Mouse (Mus musculus): ENCODE data around the gene Prr19. TPM values are rescaled to one million over a fixed set of nuclear protein-coding genes. Genes with fewer than 3 reads are reported as not detected.

Prr19 gene
- total RNA-seq, 2 experiments from 2014 or later = not detected

DNA sequence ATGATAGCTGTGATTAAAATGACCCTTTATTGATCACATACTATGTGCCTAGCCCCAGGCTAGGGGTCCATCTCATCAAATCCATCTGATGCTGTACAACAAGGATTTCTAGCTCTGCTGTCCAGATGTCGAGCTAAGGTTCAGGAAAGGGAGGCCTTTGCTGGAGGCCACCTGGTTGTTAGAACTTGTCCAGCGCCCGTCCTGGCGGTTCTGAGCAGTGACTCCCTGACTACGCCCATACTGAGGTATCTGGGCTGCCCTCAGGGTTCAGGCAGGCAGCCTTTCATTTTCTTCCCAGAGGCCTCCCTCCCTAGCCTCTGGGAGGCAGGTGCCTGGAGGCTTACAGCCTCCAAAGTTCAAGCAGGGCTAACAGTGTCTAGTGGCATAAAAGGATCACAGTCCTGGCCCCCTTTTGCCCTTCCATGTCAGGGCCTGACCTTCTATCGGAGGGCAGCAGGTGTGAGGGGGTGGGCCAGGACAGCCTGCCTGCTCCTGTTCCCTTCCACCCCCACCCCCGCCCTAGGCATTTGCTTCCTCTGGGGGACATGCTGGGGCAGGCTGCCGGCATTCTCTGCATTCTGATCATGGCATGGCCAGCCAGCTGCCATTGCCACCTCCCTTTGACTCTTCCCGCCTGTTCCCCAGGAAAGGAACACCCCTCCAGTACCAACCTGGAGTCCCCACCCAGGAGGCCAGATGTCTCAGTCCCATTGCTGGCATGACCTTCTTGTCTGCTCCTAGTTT lies 25.5 kb upstream of the Prr19 start:
- DNase-seq (ENCODE audit: low spot score in 2 of 2) = no peak

DNA sequence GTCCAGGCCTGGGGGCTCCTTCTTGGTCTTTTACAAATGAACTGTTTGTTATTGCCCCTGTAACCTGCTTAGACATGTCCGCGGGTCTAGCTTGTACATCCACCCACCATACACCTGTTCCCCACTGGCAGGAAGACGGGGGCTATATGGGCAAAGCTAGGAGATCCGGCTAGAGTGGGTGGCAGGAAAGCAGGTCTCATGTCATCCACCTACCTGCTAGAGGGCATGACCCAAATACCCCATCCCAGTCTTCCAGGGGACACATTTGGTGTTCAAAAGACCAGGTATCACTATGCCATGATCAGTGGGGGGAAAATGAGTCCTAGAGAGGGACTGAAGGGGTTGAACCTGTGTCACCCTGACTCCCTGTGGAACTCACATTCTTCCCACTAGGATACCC lies 23.8 kb upstream of the Prr19 start:
- DNase-seq (ENCODE audit: low spot score in 2 of 2) = no peak

- no peak for DNase-seq (ENCODE audit: low spot score in 2 of 2)
These were observed 23.2 kb upstream of the Prr19 start for GRCm38 (mm10) chr7:25277998-25278340.

DNA sequence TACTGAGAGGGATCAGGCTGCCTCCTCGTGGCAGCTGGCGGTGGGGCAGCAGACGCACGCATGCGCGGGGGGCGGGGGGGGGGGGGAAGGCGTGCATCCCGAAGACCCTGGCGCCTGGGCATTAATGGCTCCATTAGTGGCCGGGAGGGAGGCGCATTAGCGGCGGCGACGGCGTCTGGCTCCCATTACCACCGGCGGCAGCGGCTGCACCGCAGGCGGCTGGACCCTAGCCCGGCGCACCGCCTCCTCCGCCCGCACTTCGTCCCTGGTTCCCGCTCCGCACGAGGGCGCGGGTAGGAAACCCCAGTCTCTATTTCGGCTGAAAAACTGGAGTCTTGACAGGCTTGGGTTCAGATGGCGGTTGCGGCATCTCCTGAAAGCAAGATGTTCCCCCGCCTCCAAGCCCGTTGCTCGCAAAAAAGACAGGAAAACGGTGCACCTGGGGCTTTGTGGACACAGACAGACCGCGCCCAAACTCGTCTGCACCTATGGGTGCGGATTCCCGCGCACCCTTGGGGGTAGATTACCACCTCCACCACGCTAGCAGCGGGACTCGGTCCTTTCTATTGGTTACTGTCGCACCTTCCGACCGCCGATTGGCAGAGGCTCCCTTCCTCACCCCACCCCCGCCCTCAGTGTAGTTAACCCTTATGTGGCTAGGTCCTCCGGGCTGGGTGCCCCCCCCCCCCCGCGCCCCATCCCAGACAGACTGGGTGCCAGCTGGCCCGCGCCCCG lies 22.7 kb upstream of the Prr19 start:
- DNase-seq (ENCODE audit: low spot score in 2 of 2) = peak in 1 of 2 experiments; percentile 77

- peak; percentile 86 to 92 for DNase-seq (ENCODE audit: low spot score in 2 of 2)
These were observed 21.9 kb upstream of the Prr19 start for GRCm38 (mm10) chr7:25279076-25279860.

DNA sequence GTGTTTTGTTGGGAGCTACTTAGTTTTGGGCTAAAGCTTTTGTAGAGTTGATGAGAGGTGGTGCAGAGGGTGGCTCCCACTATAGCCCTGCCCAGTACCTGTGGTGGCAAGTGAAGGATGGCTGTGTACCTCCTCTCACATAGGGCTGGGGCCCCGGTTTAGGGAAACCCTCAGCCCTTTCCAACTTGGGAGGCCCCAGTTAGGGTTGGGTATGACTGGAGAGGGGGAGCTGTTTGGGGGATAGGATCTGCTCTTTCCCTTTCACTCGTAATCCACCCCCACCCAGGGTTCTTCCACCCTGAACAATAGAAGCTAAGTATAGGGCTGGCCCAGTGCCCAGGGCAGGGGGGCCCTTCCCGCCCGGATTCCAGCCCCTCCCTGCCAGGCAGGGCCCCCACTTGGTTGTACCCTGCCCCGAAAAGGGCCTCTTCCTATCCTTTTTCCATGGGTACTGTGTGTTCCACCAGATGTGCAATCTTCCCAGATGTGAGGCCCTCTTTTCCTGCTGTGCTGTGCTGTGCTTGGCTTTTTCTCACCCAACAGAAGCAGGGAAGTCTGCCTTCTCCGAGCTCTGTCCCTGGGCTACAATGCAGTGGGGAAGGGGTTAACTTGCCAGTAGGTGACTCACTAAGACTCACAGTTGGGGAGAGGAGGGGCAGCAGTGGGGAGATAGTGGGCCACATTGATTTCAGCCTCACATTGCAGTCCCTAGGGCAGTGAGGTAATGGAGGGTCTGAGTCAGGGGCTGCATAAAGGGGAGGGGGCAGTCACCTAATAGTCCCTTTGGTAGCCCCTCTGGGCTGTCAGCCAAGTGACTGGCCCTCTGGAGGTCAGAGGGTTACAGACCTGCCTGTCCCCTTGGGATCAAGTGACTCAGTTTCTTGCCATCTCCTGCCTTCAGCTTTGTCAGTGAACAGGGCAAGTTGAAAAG lies 21.1 kb upstream of the Prr19 start:
- DNase-seq (ENCODE audit: low spot score in 2 of 2) = peak in 1 of 2 experiments; percentile 64

DNA sequence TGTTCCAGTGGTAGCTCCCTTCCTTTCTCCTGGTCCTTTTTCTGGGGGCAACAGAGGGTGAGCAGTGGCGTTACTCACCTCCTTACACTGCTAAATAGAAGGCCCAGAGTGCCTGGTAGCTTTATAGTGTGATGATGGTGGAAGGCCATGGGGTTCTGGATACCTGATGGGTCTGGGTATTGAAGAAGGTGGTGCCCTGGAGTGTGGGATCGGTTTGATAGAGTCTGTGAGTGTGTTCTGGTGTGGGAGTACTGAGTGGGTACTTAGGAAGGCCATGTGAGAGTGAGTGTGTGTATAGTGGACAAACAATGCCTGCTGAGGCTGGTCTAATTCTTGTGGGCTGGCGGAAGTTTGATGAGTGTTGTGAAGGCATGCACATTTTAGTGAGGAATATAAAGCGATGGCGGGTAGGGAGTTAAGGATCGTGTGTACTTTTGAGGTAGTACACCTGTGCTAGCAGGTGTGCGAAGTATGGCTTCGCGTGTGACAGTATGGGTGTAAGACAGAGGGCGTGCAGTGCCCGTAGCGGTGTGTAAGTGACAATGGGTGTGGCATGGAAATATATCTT lies 20.0 kb upstream of the Prr19 start:
- DNase-seq (ENCODE audit: low spot score in 2 of 2) = no peak

- peak; percentile 99 for DNase-seq (ENCODE audit: low spot score in 2 of 2)
These were observed 19.2 kb upstream of the Prr19 start for GRCm38 (mm10) chr7:25281734-25282601.

DNA sequence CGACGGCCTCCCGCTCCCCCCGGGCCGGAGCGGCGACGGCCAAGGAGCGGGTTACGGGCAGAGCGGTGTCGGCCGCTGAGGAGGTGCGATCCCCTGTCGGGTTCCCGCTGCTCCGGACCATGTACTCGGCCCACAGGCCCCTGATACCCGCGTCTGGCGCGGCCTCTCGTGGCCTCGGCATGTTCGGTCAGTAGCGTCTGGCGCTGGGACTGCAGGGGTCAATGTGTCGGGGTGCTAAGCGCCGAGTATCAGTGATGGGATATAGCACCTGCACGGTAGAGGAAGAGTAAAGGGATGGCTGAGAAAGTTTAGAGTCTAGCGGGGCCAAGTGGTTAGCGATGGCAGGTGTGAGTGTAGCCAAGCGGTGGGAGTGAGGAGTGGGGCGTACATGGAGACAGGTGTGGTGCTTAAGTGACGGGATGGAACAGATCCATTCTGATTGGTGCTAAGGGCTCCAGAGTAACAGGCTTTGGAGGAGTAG lies 18.4 kb upstream of the Prr19 start:
- peak in 1 of 2 experiments; percentile 67 for DNase-seq (ENCODE audit: low spot score in 2 of 2)

DNA sequence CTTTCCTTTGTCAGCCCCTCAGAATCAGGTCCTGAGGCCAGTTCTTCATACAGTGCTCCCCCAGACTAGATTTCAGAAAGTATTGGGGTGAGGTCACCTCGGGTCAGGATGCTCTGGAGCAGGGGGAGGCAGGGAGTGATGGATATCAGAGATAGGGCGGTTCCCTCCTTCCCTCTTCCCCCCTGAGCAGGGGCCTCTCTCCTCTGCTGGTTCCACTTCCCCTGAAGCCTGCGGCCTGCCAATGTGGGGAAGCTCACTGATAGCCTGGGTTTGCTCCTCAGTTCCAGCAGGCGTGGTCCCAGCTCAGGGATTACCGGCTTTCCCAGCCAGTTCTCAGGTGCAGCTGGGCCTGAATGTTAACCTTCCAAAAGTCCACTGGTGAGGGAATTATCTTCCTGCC lies 17.6 kb upstream of the Prr19 start:
- no peak for DNase-seq (ENCODE audit: low spot score in 2 of 2)

DNA sequence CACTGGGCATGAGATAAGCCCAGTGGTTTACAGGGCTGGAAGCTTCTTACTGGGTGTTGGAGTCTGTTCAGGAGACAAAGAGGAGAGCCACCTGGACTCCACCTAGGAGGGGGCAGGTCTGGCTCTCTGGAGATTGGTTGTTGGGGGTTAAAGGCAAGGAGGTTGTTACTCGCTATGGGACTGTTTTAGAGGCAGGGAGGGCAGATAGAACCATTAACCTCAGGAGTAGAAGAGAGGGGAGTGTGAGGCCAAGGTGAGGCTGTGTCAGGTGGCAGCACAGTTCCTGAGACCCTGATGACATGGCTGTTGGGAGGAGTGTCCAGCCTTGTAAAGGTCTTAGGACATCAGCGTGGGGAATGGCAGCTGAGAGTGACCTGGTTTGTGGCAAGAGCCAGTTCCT lies 17.0 kb upstream of the Prr19 start:
- DNase-seq (ENCODE audit: low spot score in 2 of 2) = no peak

DNA sequence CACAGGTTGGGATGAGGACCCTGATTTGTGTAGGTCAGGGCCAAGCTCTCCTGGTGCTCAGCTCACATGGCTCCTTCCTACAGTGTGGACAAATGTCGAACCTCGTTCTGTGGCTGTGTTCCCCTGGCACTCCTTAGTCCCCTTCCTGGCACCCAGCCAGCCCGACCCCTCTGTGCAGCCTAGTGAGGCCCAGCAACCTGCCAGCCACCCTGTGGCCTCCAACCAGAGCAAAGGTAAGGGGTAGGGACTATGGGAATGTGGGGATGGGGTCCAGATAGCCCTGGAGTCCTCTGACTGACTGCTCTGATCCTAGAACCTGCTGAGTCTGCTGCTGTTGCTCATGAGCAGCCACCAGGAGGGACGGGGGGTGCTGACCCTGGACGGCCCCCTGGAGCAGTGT lies 16.4 kb upstream of the Prr19 start:
- no peak for DNase-seq (ENCODE audit: low spot score in 2 of 2)

DNA sequence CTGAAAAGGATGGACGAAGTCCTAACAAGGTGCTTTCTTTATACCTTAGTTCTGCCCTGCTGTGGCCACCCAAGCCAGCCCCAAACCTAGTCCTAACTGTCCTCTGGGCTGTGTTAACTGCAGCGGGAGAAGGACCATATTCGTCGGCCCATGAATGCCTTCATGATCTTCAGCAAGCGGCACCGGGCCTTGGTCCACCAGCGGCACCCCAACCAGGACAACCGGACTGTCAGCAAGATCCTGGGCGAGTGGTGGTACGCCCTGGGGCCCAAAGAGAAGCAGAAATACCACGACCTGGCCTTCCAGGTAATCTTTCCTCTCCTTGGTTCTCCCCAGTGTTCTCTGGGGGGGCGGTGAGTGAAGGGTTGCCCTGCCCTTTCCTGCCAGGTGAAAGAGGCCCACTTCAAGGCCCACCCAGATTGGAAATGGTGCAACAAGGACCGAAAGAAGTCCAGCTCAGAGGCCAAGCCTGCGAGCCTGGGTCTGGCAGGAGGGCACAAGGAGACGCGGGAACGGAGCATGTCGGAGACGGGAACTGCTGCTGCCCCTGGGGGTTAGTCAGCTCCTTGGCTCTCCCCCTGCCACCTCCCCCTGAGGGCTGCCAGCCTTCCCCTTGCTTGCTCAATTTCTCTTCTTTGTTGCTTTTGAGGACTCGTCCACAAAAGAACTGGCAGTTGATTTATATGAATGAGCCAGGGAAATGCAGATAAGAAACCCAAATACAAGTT lies 15.5 kb upstream of the Prr19 start:
- no peak for DNase-seq (ENCODE audit: low spot score in 2 of 2)

GRCm38 (mm10) chr7:25286989-25287388 lies 14.2 kb upstream of the Prr19 start:
- DNase-seq (ENCODE audit: low spot score in 2 of 2) = no peak

- no peak for DNase-seq (ENCODE audit: low spot score in 2 of 2)
These were observed 13.2 kb upstream of the Prr19 start for GRCm38 (mm10) chr7:25288011-25288410.

GRCm38 (mm10) chr7:25288721-25289120 lies 12.5 kb upstream of the Prr19 start:
- no peak for DNase-seq (ENCODE audit: low spot score in 2 of 2)

DNA sequence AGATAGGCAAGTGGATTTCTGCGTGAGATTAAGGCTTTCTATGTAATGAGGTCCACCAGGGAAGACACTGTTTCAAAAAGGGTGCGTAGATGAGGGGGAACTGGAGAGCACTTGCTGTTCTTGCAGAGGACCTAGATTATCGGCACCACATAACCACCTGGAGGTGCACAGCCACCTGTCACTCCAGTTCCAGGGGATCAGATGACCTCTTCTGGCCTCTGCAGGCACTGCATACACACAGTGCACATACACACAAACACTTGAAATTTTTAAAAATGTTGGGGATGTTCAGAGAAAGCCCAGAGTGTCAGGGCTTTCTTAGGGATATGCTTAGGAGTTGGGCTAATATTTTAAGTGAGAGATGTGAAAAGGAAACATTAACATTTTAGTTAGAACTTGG lies 11.3 kb upstream of the Prr19 start:
- no peak for DNase-seq (ENCODE audit: low spot score in 2 of 2)

DNA sequence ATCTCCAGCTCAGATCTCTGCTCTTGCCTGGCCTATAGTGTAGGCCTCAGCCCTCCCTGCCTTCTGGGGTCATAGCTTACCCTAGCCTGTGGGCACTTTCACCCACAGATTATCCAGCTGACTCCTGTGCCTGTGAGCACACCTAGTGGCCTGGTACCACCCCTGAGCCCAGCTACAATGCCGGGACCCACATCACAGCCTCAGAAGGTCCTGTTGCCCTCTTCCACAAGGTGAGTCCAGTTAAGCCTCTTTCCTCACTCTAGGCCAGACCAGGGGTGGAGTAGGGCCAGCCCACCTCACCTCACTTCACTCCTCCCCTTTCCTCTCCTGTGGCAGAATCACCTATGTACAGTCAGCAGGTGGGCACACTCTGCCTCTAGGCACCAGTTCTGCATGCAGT lies 10.7 kb upstream of the Prr19 start:
- no peak for DNase-seq (ENCODE audit: low spot score in 2 of 2)

- no peak for DNase-seq (ENCODE audit: low spot score in 2 of 2)
These were observed 10.3 kb upstream of the Prr19 start for GRCm38 (mm10) chr7:25290911-25291310.
